Mouse (Mus musculus) cortical plate, adult 2 months (tissue): Measurements from ENCODE around the gene Mettl3.

ENCODE experiments used
- CTCF ChIP-seq: fragments of 200-500 bp; IDR thresholded peaks from 2 replicates; pipeline ENCODE4 v1.5.1; 2011; ENCODE audit warnings: mild to moderate bottlenecking, control low read depth, low read length; ENCODE audit not compliant: insufficient read depth; ENCODE audit errors: extremely low read depth
- POLR2A ChIP-seq: fragments of 200-500 bp; IDR thresholded peaks from 2 replicates; pipeline ENCODE4 v1.6.1; 2011; ENCODE audit warnings: mild to moderate bottlenecking, low read length, control low read depth; ENCODE audit not compliant: insufficient read depth; ENCODE audit errors: extremely low read depth

DNA sequence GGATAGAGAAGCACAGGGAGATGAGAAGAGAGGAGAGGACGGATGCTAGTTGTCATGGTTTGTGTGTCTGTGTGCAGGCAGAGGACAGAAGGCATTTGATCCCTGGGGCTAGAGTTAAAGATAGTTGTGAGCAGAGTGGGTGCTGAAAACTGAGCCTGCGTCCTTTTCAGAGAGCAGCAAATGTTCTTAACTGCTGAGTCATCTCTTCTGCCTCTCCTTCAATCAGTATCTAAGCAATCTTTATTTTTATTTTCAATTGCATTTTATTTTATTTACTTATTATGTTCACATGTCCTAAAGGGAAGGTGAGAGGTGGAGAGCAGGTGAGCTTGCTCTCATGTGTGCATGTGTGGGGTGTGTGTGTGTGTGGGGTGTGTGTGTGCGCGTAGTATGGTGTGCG, 21.3 kb downstream of the Mettl3 start:
- TF ChIP-seq CTCF (no peak), POLR2A (no peak)
